Mouse (Mus musculus) G1E (cell line): ENCODE results near the gene Cobll1. TPM values are rescaled to one million over a fixed set of nuclear protein-coding genes. Genes with fewer than 3 reads are reported as not detected.

ENCODE experiments used
- ATAC-seq: 2 replicates; pipeline ENCODE4 v1.8.0; 2016; ENCODE audit warnings: mild to moderate bottlenecking; ENCODE audit not compliant: insufficient number of reproducible peaks, poor library complexity, low FRiP score, severe bottlenecking; ENCODE audit errors: extremely low read depth
- DNase-seq: peaks from one replicate; pipeline ENCODE4 v3.0.0; 2012; ENCODE audit warnings: low spot score
- H3K27me3 ChIP-seq: 2 replicates; pipeline ENCODE4 v1.6.1; 2012; ENCODE audit warnings: mild to moderate bottlenecking, low read length, inconsistent platforms; ENCODE audit not compliant: insufficient read depth
- H3K36me3 ChIP-seq: replicated peaks from 2 replicates; pipeline ENCODE3; 2012; ENCODE audit warnings: mild to moderate bottlenecking, inconsistent platforms
- H3K4me1 ChIP-seq: 2 replicates; pipeline ENCODE4 v1.6.1; 2012; ENCODE audit warnings: low read depth, low read length, inconsistent platforms, mixed read lengths; ENCODE audit not compliant: insufficient read depth
- H3K4me3 ChIP-seq: 2 replicates; pipeline ENCODE4 v1.5.1; 2012; ENCODE audit warnings: low read depth, mild to moderate bottlenecking, inconsistent platforms, low read length, moderate library complexity, mixed read lengths
- H3K9me3 ChIP-seq: replicated peaks from 2 replicates; pipeline ENCODE4 v1.6.1; 2012; ENCODE audit warnings: inconsistent platforms
- CTCF ChIP-seq: IDR thresholded peaks from 2 replicates; pipeline ENCODE4 v1.5.1; 2012; ENCODE audit warnings: low read depth, low read length, inconsistent platforms, mixed read lengths
- GATA1 ChIP-seq: IDR thresholded peaks from 2 replicates; pipeline ENCODE4 v1.6.1; 2012; ENCODE audit warnings: borderline replicate concordance, low read length, inconsistent platforms, mixed read lengths
- GATA2 ChIP-seq: IDR thresholded peaks from 2 replicates; pipeline ENCODE4 v1.6.1; 2012; ENCODE audit warnings: low read depth, low read length, inconsistent platforms, borderline replicate concordance
- POLR2AphosphoS5 ChIP-seq: IDR thresholded peaks from 2 replicates; pipeline ENCODE4 v1.6.1; 2012; ENCODE audit warnings: low read depth, low read length, inconsistent platforms; ENCODE audit not compliant: insufficient replicate concordance
- TAL1 ChIP-seq: conservative IDR thresholded peaks from 2 replicates; pipeline ENCODE4 v1.6.1; 2012; ENCODE audit warnings: low read depth, low read length, inconsistent platforms, mixed read lengths
- polyA plus RNA-seq: library from polyadenylated mRNA; stranded (reverse); fragments of >175 nt; gene quantifications from 2 replicates; pipeline ENCODE4 v1.2.3, GENCODE M21; 2012
- total RNA-seq, 2 experiments: library from RNA; stranded (forward) in 1 of 2; stranded (reverse) in 1 of 2; fragments of 200-1000 nt in 1 of 2; fragments of >200 nt in 1 of 2; fragmentation: Nextera tagmentation in 1 of 2; gene quantifications; 2 replicates each; pipeline ENCODE4 v1.2.3; 2014 to 2017

Gene Cobll1
- total and polyA plus RNA-seq, 3 experiments, result 0.11 to 1.9 TPM; not detected in 1

DNA sequence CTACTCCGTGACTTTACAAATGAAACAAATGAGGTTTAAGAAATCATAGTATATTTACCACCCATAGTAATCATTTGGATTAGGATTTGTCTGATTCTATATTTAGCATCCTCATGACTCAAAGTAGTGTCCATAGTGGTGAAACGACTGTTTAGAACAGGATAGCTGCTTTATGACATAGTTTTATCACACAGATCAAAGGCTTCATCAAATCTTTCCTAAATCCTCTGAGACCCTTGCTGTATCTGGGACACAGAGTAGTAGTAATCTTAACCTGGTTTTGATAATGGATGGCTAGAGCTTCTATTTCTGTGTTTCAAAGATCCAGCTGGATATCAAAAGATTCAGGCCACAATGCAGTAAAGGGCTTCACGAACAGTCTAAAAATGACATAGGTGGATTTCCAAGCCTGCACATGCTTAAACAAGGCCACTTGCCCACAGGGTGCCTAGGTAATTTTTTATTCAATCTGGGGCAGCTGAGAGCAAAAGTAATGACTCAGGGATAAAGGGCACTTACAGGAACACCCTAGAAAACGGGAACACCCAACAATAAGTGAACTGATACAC lies 98.0 kb downstream of the Cobll1 start:
- peaks cover 2% of the 10 kb centered on the region; the same call in 1 of the 2 replicates for H3K9me3 ChIP-seq
- TF ChIP-seq GATA1 (no peak), POLR2AphosphoS5 (no peak), TAL1 (no peak), CTCF (no peak), GATA2 (no peak)
- DNase-seq, result no peak
- no peaks in the 10 kb centered on the region for H3K36me3 ChIP-seq
- H3K4me1 ChIP-seq, result no peaks in the 10 kb centered on the region
- no peak overlapping the region for H3K4me3 ChIP-seq
- H3K27me3 ChIP-seq, result no peaks in the 10 kb centered on the region
- ATAC-seq, result no peak

DNA sequence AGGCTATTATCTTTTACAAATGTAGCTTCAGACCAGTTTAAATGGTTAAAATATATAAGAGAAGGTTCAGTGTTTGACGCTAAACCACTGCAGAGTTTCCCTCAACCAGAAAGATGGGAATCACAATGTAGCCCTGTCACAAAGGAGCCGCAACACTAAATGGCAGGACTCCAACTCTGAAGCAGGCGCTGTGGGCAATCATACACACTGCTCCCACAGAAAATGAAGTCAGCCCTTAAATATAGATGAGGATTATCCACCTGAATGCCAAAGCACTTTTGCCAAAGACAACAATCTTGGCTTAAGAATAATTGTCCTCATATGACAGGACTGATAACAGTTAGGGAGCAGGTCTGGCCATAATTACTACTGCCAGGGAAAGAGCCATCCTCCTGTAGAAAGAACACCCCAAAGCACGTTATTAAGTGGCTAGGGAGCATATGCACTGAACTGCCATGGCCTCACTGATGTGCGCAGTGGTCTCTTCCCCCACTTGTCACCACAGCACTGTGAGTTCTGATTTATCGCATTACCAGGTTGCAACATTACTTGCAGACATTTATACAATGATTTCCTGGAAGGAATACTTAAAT lies 98.8 kb downstream of the Cobll1 start:
- ATAC-seq (no peak), DNase-seq (no peak)
- Histone ChIP-seq H3K36me3 (no peaks in the 10 kb centered on the region), H3K9me3 (no peaks in the 10 kb centered on the region), H3K27me3 (no peaks in the 10 kb centered on the region), H3K4me3 (no peak overlapping the region), H3K4me1 (no peaks in the 10 kb centered on the region)
- no peak for TF ChIP-seq TAL1
- no peak for TF ChIP-seq GATA2
- no peak for TF ChIP-seq CTCF
- TF ChIP-seq GATA1, result no peak
- no peak for TF ChIP-seq POLR2AphosphoS5

DNA sequence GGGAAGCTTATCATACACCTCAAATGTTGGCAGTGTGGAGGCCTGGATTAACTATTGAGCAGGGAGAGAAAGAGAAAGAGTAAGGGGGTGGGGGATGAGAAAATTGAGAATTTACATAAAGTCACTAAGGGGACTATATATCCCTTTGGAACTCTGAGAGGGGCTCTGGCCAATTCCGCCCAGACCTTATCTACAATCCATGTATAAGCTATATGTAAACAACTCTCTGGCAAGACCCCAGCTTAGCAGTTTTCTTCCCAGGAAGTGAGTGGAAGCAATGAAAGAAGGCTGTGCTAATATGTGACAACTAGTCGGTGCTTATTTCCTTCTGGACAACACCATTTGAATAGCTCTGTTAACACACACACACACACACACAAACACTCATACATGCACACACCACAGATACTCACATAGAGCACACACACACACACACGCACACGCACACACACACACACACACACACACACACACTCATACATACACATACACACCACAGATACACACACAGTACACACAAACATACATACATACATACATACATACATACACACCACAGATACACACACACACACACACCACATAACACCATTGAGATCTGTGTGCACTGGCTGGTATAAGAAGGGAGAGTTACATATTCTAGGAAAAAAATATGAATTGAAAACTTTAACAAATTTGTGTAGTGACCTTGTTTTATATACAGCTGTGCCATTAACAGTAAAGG lies 99.4 kb downstream of the Cobll1 start:
- no peak for DNase-seq

DNA sequence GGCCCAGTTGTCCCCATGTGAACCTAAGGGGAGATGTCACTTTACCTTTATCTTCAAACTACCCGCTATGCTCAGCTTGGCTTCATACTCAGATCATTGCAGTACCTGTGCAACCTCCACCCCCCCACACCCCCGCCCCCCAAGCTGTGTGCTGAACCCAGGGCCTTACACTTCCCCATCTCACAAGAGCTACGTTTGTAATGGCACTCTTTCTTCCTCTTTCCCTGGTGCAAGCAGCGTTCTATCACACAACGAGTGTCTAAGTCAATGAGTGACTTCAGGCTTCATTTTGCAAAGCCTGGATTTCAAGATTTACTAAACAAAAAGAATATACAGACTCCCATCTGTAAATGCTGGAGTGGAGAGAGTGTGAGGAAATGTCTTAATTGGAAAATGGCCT lies 100.2 kb downstream of the Cobll1 start:
- no peaks in the 10 kb centered on the region for H3K36me3 ChIP-seq
- H3K27me3 ChIP-seq, result no peaks in the 10 kb centered on the region
- DNase-seq (no peak), ATAC-seq (no peak)
- no peak overlapping the region for H3K4me3 ChIP-seq
- H3K9me3 ChIP-seq, result no peaks in the 10 kb centered on the region
- TF ChIP-seq GATA1 (no peak), POLR2AphosphoS5 (no peak), CTCF (no peak), TAL1 (no peak)
- H3K4me1 ChIP-seq, result no peaks in the 10 kb centered on the region

More for the DNA sequence above, 99.4 kb downstream of the Cobll1 start:
- Histone ChIP-seq H3K27me3 (no peaks in the 10 kb centered on the region), H3K36me3 (no peaks in the 10 kb centered on the region), H3K9me3 (no peaks in the 10 kb centered on the region), H3K4me3 (no peak overlapping the region), H3K4me1 (no peaks in the 10 kb centered on the region)
- TF ChIP-seq GATA2 (no peak), POLR2AphosphoS5 (no peak)
- no peak for ATAC-seq

DNA sequence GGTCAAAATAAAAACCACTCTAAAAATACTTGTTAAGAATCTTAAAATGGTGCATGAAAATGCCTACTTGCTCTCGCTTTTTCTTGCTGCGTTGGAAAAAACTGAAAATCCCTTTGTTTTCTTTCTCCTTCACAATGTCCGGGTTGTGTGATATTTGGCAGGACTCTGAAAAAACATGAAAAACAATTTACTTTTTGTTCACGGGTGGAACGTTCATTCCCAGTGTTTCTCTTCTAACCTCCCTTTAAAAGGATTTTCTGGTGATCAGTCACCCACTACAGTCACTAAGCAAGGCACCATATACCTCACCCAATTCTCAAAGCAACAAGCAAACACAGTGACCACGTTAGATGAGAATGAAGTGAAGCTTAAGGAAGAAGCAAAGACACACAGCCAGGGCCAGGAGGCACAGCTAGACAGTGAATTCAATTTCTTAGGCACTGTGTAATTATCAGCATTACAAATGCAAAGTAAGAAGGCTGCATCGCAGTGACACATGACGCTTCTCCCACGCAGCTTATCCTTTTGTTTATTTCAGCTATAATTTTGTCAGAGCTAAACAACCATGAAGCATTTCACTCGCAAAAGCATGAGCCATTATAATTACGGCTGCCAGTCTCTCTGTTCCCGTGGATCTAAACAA lies 112.9 kb downstream of the Cobll1 start:
- no peak for ATAC-seq
- no peak overlapping the region for H3K4me3 ChIP-seq

DNA sequence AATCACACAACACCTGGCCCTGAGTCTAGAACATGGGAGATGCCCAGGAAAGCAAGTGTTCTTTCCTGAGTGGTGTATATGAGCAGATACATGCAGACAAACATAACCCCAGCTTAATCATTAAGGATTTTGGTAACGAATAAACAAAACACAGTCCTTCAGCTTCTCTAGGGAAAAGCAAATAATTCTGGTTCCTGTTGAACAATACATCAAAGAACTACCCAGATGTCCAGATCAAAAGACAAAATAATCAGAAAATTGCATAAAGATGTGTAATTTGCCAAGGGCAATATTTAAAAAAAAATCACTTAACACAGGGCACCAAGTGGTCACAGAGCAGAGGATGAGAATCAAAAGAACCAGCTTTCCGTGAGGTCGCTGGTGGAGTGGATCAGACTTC lies 115.5 kb downstream of the Cobll1 start:
- DNase-seq, result no peak
- no peaks in the 10 kb centered on the region for H3K36me3 ChIP-seq
- TF ChIP-seq GATA2 (no peak), GATA1 (no peak), TAL1 (no peak), CTCF (no peak), POLR2AphosphoS5 (no peak)
- H3K4me1 ChIP-seq, result no peaks in the 10 kb centered on the region
- H3K4me3 ChIP-seq, result no peak overlapping the region
- ATAC-seq, result no peak
- no peaks in the 10 kb centered on the region for H3K27me3 ChIP-seq
- peaks cover 26% of the 10 kb centered on the region for H3K9me3 ChIP-seq

More for the DNA sequence above, 112.9 kb downstream of the Cobll1 start:
- H3K9me3 ChIP-seq, result peaks cover 30% of the 10 kb centered on the region
- no peak for DNase-seq
- no peaks in the 10 kb centered on the region for H3K4me1 ChIP-seq
- H3K36me3 ChIP-seq, result no peaks in the 10 kb centered on the region
- TF ChIP-seq CTCF (no peak), TAL1 (no peak), POLR2AphosphoS5 (no peak), GATA2 (no peak)
- H3K27me3 ChIP-seq, result no peaks in the 10 kb centered on the region
